Mouse (Mus musculus) 3134 (cell line): ENCODE measurements around the gene Sar1b.
"Not testable (repeated sequence)": the region's sequence is repeated elsewhere in the genome, so short reads cannot be mapped to it uniquely, and the experiment has no call there.

Experiments
- DNase-seq: peaks from one replicate; pipeline ENCODE4 v3.0.0-alpha.2; 2011; ENCODE audit warnings: low spot score; ENCODE audit not compliant: insufficient read length; ENCODE audit errors: extremely low read depth

Sar1b gene

GRCm38 (mm10) chr11:51763213-51763907, at the start of gene Sar1b, which contains the start of gene Sec24a:
Gene Sar1b (plus strand): TSS chr11:51763687.
Gene Sec24a (minus strand): TSS chr11:51763634.
- DNase-seq: peak; percentile 89

- DNase-seq: no peak
These were observed 42.4 kb upstream of the Sar1b start for GRCm38 (mm10) chr11:51721066-51721465.

- no peak for DNase-seq
These were observed 30.6 kb upstream of the Sar1b start for GRCm38 (mm10) chr11:51732883-51733282.

GRCm38 (mm10) chr11:51734218-51734617, 29.3 kb upstream of the Sar1b start:
- DNase-seq: not testable (repeated sequence)

GRCm38 (mm10) chr11:51738651-51739403, 24.7 kb upstream of the Sar1b start:
- DNase-seq: no peak

- DNase-seq: no peak
These were observed 22.8 kb upstream of the Sar1b start for GRCm38 (mm10) chr11:51740701-51741100.

- DNase-seq: no peak
These were observed 17.4 kb upstream of the Sar1b start for GRCm38 (mm10) chr11:51746096-51746495.

GRCm38 (mm10) chr11:51751623-51752225, 11.8 kb upstream of the Sar1b start:
- DNase-seq: not testable (repeated sequence)

GRCm38 (mm10) chr11:51755621-51756311, 7.7 kb upstream of the Sar1b start:
- DNase-seq: no peak

GRCm38 (mm10) chr11:51756352-51756771, 7.1 kb upstream of the Sar1b start:
- peak; percentile 94 for DNase-seq

- no peak for DNase-seq
These were observed 6.5 kb upstream of the Sar1b start for GRCm38 (mm10) chr11:51757023-51757422.

GRCm38 (mm10) chr11:51757625-51758024, 5.9 kb upstream of the Sar1b start:
- DNase-seq: no peak

GRCm38 (mm10) chr11:51758207-51758606, 5.3 kb upstream of the Sar1b start:
- not testable (repeated sequence) for DNase-seq

GRCm38 (mm10) chr11:51759251-51759650, 4.2 kb upstream of the Sar1b start:
- no peak for DNase-seq

GRCm38 (mm10) chr11:51759941-51760657, 3.4 kb upstream of the Sar1b start:
- DNase-seq: no peak

- no peak for DNase-seq
These were observed 2.2 kb upstream of the Sar1b start for GRCm38 (mm10) chr11:51761241-51761640.

GRCm38 (mm10) chr11:51763955-51764354, 468 bp downstream of the Sar1b start:
- DNase-seq: no peak

GRCm38 (mm10) chr11:51764816-51765215, 1.3 kb downstream of the Sar1b start:
- no peak for DNase-seq

- no peak for DNase-seq
These were observed 4.2 kb downstream of the Sar1b start for GRCm38 (mm10) chr11:51767579-51768220.

GRCm38 (mm10) chr11:51768296-51768695, 4.8 kb downstream of the Sar1b start:
- no peak for DNase-seq
